Mouse (Mus musculus) neural tube, embryonic 15.5 days (tissue): ENCODE results near the gene Col8a1. TPM values are rescaled to one million over a fixed set of nuclear protein-coding genes. Genes with fewer than 3 reads are reported as not detected.

ENCODE experiments used
- ATAC-seq: fragments of 200-750 bp; cut with Nextera tagmentation; 2 replicates; pipeline ENCODE4 v1.8.0; 2017; ENCODE audit warnings: mild to moderate bottlenecking, moderate TSS enrichment, moderate library complexity; ENCODE audit not compliant: low FRiP score
- H3K27ac ChIP-seq: fragments of 300-500 bp; sonication (generic); replicated peaks from 2 replicates; pipeline ENCODE4 v1.5.1; 2015; ENCODE audit warnings: mild to moderate bottlenecking, inconsistent platforms
- H3K27me3 ChIP-seq: fragments of 300-500 bp; sonication (generic); replicated peaks from 2 replicates; pipeline ENCODE4 v1.6.1; 2015; ENCODE audit warnings: inconsistent platforms
- H3K36me3 ChIP-seq: fragments of 300-500 bp; sonication (generic); 2 replicates; pipeline ENCODE4 v1.6.1; 2015; ENCODE audit warnings: inconsistent platforms
- H3K4me1 ChIP-seq: fragments of 300-500 bp; sonication (generic); 2 replicates; pipeline ENCODE4 v1.6.1; 2015; ENCODE audit warnings: inconsistent platforms
- H3K4me2 ChIP-seq: fragments of 300-500 bp; sonication (generic); 2 replicates; pipeline ENCODE4 v1.6.1; 2015; ENCODE audit warnings: inconsistent platforms, mild to moderate bottlenecking, moderate library complexity
- H3K4me3 ChIP-seq: fragments of 300-500 bp; sonication (generic); replicated peaks from 2 replicates; pipeline ENCODE4 v1.5.1; 2015; ENCODE audit warnings: mild to moderate bottlenecking, inconsistent platforms
- H3K9ac ChIP-seq: fragments of 300-500 bp; sonication (generic); replicated peaks from 2 replicates; pipeline ENCODE4 v1.6.1; 2015; ENCODE audit warnings: mild to moderate bottlenecking, inconsistent platforms
- H3K9me3 ChIP-seq: fragments of 300-500 bp; sonication (generic); replicated peaks from 2 replicates; pipeline ENCODE4 v1.6.1; 2016; ENCODE audit warnings: inconsistent platforms
- whole genome bisulfite sequencing: fragments of 180-500 bp; shearing (Covaris S2); methylation state at CpG from one replicate; pipeline ENCODE4 v1.1.7; 2015; ENCODE audit warnings: mixed read lengths; 5-methylcytosine and 5-hydroxymethylcytosine counted together
- polyA plus RNA-seq: library from polyadenylated mRNA; unstranded; fragments of >200 nt; fragmentation: Nextera tagmentation; extraction: Ambion mirVana; gene quantifications from 2 replicates; pipeline ENCODE4 v1.2.1, GENCODE M21; 2015

The Col8a1 gene
- 7.9 and 11.8 TPM in 2 replicates for polyA plus RNA-seq

DNA sequence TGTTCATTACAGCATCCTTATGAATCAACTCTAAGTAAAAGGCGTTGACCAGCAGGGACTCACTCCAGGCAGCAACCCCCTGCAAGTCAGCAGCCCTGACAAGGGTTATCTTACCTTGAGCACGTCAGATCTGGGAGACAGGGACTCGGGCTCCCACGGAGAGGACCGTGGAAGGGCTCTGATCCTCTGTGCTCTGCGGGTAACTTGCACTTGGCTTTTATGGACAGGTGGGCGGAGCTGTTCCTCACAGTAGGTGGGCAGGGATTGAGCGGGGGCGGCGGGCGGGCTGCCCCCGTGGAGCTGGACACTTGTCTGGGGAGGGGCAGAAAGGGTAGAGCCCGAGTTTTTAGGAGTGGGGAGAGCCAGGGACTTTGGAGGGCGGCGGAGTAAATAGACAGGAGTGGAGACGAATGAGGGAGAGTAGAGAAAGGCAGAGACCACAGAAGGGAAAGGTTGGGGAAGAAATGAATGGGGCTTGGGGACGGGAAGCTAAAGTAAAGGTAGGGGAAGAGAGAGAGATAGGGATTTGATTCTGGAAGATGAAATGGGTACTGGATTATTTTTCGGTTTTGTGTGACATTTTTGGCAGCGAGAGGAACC is at the start of gene Col8a1:
TSS of gene Col8a1 (minus strand) at position 212 of the 600 bp plus-strand sequence.
- Histone ChIP-seq H3K27ac (peak within 1 kb of the TSS; percentile 52), H3K9ac (peak within 1 kb of the TSS; percentile 59), H3K4me1 (peaks cover 17% of the 10 kb centered on the region), H3K36me3 (no peaks in the 10 kb centered on the region), H3K4me2 (peak within 1 kb of the TSS; percentile 85), H3K9me3 (no peaks in the 10 kb centered on the region), H3K27me3 (no peaks in the 10 kb centered on the region), H3K4me3 (peak within 1 kb of the TSS; percentile 46)
- 2% methylated on average over 19 of the region's 19 CpGs for WGBS
- peak; percentile 70 for ATAC-seq

DNA sequence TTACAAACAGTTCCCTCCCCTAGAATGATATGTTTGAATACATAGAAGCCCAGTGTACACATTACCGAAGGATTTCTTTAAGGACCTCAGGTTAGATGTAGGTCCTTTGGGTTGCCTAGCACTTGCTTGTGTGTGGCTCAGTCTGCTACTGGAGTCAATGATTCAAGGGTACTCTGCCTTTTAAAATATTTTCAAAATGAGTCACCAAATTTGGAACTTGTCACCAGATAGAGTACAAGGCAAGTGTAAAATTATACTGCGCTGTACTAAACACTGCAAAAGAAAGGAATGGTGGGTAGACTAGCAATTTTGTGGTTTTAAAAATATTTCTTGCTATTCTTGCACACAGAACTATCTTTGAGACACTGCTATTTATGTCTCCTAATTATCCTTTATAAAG is 47.3 kb upstream of the Col8a1 start:
- Histone ChIP-seq H3K27me3 (no peaks in the 10 kb centered on the region), H3K4me3 (no peak overlapping the region), H3K36me3 (no peaks in the 10 kb centered on the region), H3K27ac (no peak overlapping the region), H3K4me1 (no peaks in the 10 kb centered on the region), H3K9me3 (no peaks in the 10 kb centered on the region), H3K9ac (no peak overlapping the region), H3K4me2 (no peak overlapping the region)
- ATAC-seq: no peak
- whole genome bisulfite sequencing: 92% methylated on average over 2 of the region's 2 CpGs

DNA sequence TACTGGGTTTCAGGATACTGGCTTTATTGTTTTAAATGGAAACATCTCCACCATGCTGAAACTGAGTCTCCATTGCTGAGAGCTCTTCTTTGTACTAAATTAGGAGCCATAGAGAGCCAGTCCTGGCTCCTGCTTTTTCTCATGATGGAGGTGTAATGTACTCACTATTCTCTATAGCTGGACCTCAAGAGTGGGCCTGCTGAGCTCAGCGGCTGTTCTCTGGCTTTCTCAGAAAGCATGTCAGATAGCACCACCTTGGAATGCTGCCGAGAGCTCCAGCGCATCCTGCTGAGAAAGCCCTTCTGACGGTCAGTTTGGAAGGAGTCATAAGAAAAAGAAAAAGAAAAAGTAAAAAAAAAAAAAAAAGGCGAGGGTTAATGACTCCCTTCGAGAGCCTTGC is 41.8 kb upstream of the Col8a1 start:
- no peak overlapping the region for H3K4me2 ChIP-seq
- no peak overlapping the region for H3K4me3 ChIP-seq
- no peak overlapping the region for H3K27ac ChIP-seq
- no peaks in the 10 kb centered on the region for H3K27me3 ChIP-seq
- no peak for ATAC-seq
- no peak overlapping the region for H3K9ac ChIP-seq
- H3K36me3 ChIP-seq: no peaks in the 10 kb centered on the region
- WGBS: 70% methylated on average over 6 of the region's 6 CpGs
- no peaks in the 10 kb centered on the region for H3K9me3 ChIP-seq
- no peaks in the 10 kb centered on the region for H3K4me1 ChIP-seq

GRCm38 (mm10) chr16:57779011-57779410 is 24.5 kb upstream of the Col8a1 start:
- no peaks in the 10 kb centered on the region for H3K9me3 ChIP-seq
- H3K4me2 ChIP-seq: no peak overlapping the region
- ATAC-seq: no peak
- H3K4me3 ChIP-seq: no peak overlapping the region
- no peaks in the 10 kb centered on the region for H3K36me3 ChIP-seq
- H3K4me1 ChIP-seq: no peaks in the 10 kb centered on the region
- H3K27me3 ChIP-seq: no peaks in the 10 kb centered on the region
- no peak overlapping the region for H3K9ac ChIP-seq
- H3K27ac ChIP-seq: no peak overlapping the region

GRCm38 (mm10) chr16:57765615-57766014 is 11.1 kb upstream of the Col8a1 start:
- Histone ChIP-seq H3K9me3 (no peaks in the 10 kb centered on the region), H3K4me3 (no peak overlapping the region)
- 72% methylated on average over 3 of the region's 3 CpGs for WGBS

DNA sequence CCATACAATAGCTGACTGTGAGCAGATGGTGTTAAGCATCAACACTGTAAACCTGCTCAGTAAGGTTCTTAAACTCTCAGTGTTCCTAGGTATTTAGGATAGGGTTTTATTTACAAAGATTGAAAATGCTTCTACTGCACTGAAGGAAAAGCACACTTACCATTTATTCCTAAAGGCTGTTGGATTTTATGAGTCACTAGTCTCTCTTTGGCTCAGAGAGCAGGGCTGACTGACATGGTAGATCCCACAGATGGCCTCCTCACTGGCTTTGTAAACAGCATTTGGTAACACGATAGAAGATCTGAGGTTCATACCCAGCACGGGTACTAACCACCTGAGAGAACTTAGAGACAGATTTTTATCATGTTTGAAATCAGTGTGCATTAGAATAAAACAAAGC is 5.3 kb upstream of the Col8a1 start:
- Histone ChIP-seq H3K4me3 (no peak overlapping the region), H3K27me3 (no peaks in the 10 kb centered on the region), H3K36me3 (no peaks in the 10 kb centered on the region), H3K4me1 (peaks cover 12% of the 10 kb centered on the region), H3K4me2 (no peak overlapping the region), H3K9ac (no peak overlapping the region), H3K9me3 (no peaks in the 10 kb centered on the region), H3K27ac (no peak overlapping the region)
- 82% methylated on average over 2 of the region's 2 CpGs for WGBS
- no peak for ATAC-seq

More at GRCm38 (mm10) chr16:57765615-57766014, 11.1 kb upstream of the Col8a1 start:
- Histone ChIP-seq H3K4me2 (no peak overlapping the region), H3K36me3 (no peaks in the 10 kb centered on the region), H3K4me1 (no peaks in the 10 kb centered on the region), H3K9ac (no peak overlapping the region), H3K27me3 (no peaks in the 10 kb centered on the region), H3K27ac (no peak overlapping the region)
- no peak for ATAC-seq

DNA sequence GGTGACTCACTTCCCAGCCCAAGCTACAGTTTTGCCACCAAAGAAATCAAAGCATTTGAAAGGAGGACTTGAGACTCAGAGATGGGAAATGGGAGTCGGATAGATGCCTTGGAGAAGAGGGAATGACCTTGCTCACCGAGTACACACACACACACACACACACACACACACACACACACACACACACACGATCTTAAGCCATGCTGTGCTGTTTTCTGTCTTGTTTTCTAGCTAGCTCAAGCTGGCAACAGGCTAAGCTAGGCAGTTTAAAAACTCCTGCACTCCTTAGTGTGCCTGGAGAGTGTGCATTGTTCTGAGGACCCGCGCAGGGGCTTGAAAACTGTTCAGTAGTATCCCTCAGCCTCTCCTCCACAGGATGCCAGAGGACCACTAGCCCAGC is 1.2 kb upstream of the Col8a1 start:
- H3K4me3 ChIP-seq: peak overlapping the region; percentile 46
- peak overlapping the region; percentile 85 for H3K4me2 ChIP-seq
- no peaks in the 10 kb centered on the region for H3K27me3 ChIP-seq
- no peak overlapping the region for H3K9ac ChIP-seq
- peaks cover 17% of the 10 kb centered on the region for H3K4me1 ChIP-seq
- 0 out of 2 replicates have a peak, but pooled peaks have one; percentile 15 for ATAC-seq
- H3K36me3 ChIP-seq: no peaks in the 10 kb centered on the region
- 56% methylated on average over 5 of the region's 5 CpGs for WGBS
- no peaks in the 10 kb centered on the region for H3K9me3 ChIP-seq
- no peak overlapping the region for H3K27ac ChIP-seq

DNA sequence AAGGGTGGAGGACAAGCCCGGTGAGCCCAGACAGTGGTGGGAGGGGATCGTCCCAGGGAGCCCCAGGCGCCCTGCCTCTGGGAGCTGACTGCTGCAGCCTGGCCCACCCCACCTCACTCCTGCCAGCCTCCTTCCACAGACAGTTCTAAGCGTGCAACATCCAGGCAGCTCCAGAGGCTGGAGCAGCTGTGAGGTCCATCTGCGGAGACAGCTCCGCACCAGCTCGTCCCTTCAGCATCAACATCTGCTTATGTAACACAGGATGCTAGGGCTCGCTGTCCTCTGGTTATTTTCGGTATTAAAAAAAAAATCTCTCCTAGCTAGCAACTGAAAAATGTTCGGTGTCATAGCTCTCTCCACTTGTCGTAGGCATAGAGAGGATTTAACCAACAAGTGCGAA is 704 bp upstream of the Col8a1 start:
- WGBS: 20% methylated on average over 12 of the region's 12 CpGs
- Histone ChIP-seq H3K36me3 (no peaks in the 10 kb centered on the region), H3K4me2 (peak overlapping the region; percentile 85), H3K9ac (peak overlapping the region; percentile 59), H3K4me3 (peak overlapping the region; percentile 46), H3K4me1 (peaks cover 17% of the 10 kb centered on the region), H3K27me3 (no peaks in the 10 kb centered on the region), H3K9me3 (no peaks in the 10 kb centered on the region), H3K27ac (peak overlapping the region; percentile 52)
- peak; percentile 85 for ATAC-seq

DNA sequence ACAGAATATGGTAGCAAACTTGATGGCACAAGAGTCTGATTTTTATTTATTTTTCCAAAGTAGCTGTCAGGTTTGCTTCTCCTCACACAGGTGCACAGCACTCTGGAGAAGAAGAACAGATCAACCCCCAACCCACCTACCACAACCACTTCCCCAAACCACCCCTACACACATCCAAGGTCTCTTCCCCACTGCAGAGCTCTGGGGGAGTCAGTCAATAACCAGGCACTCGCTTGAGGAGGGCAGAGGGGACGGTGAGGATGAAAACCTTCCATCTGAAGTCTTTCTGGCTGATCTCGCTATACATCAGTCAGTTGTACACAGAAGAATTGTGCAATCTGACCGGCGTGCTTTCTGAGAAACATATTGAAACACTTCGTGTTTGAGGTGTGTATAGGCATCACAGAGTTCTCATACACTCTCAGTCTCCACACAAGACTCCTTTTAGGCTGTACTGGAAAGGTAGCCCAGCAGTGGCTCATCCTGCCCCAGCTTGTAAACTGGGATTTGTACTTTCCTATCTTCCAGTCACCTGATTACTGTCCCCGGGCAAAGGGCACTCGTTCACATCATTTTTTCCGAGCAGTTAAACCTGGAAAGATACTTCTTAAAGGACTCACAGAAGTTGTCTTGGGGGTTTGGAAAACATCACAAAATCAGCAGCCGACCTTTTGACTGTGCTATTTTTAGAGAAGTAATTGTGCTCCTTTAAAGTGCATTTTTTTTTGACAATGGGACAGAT is 827 bp downstream of the Col8a1 start:
- no peak for ATAC-seq
- peaks cover 17% of the 10 kb centered on the region for H3K4me1 ChIP-seq
- H3K4me2 ChIP-seq: peak overlapping the region; percentile 85
- H3K36me3 ChIP-seq: no peaks in the 10 kb centered on the region
- no peaks in the 10 kb centered on the region for H3K27me3 ChIP-seq
- no peak overlapping the region for H3K9ac ChIP-seq
- 53% methylated on average over 10 of the region's 10 CpGs for WGBS
- H3K27ac ChIP-seq: no peak overlapping the region
- H3K4me3 ChIP-seq: no peak overlapping the region
- no peaks in the 10 kb centered on the region for H3K9me3 ChIP-seq

GRCm38 (mm10) chr16:57750549-57750948 is 4.0 kb downstream of the Col8a1 start:
- Histone ChIP-seq H3K36me3 (no peaks in the 10 kb centered on the region), H3K4me1 (peaks cover 12% of the 10 kb centered on the region), H3K27ac (no peak overlapping the region), H3K9ac (no peak overlapping the region), H3K4me3 (no peak overlapping the region), H3K27me3 (no peaks in the 10 kb centered on the region), H3K9me3 (no peaks in the 10 kb centered on the region), H3K4me2 (no peak overlapping the region)
- 58% methylated on average over 2 of the region's 2 CpGs for WGBS
- no peak for ATAC-seq

DNA sequence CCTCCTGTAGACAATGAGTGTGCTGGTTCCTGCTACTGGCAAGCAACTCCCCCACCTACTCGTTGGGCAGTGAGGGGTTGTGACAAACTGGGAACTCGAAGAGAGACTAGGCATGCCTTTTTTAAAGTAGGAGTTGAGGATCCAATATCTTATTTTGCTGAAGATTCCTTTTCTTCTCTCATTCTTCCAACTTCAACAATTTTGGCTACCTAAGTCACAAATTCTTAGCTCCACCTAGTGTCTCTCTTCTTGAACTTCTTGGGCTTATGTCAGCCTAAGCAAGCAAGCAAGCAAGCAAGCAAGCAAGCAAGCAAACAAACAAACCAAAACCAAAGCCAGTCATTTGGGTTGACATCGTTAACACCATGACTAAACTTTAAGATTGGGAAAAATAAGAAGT is 6.4 kb downstream of the Col8a1 start:
- Histone ChIP-seq H3K4me3 (no peak overlapping the region), H3K4me1 (no peaks in the 10 kb centered on the region), H3K9ac (no peak overlapping the region), H3K9me3 (no peaks in the 10 kb centered on the region), H3K36me3 (no peaks in the 10 kb centered on the region), H3K4me2 (no peak overlapping the region), H3K27ac (no peak overlapping the region), H3K27me3 (no peaks in the 10 kb centered on the region)
- no peak for ATAC-seq
- WGBS: 84% methylated on average over 3 of the region's 3 CpGs

DNA sequence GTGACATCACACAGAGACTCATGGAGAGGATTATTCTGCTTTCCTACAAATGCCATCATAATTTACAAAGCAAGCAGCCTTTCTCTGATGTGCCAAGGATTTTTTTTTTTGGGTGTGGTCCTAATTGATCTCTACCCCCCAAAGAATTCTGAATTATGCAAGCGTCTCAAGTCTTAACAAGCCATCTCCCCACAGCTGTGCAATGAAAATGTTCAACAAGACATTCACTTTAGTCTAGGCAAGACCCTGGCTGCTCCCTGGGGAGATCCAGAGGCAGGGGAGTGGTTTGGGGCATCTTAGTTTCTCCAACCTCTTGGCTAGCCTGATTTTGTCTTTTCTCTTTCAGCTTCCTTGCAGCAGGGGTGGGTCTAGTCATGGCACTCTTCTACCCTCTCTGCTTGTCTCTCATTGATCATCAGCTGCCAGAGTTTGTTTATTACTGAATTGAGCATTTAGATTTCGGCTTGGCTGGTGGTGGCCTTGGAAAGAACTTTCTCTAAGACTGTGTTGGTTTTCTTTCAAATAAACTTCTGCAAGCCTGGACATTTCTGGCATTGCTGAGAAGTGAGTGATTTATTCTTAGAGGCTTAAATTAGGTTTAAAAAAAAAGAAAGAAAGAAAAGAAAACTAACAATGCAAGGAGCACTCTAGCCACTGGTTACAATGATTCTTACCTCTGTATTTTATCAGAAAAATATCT is 7.0 kb downstream of the Col8a1 start:
- no peak overlapping the region for H3K27ac ChIP-seq
- ATAC-seq: no peak
- 81% methylated on average over 2 of the region's 2 CpGs for WGBS
- no peak overlapping the region for H3K9ac ChIP-seq
- H3K27me3 ChIP-seq: no peaks in the 10 kb centered on the region
- H3K36me3 ChIP-seq: no peaks in the 10 kb centered on the region
- no peak overlapping the region for H3K4me2 ChIP-seq
- no peak overlapping the region for H3K4me3 ChIP-seq
- no peaks in the 10 kb centered on the region for H3K9me3 ChIP-seq
- H3K4me1 ChIP-seq: no peaks in the 10 kb centered on the region
